Mouse (Mus musculus) neural tube, embryonic 11.5 days (tissue): Measurements from ENCODE around the gene Nucks1. TPM values are rescaled to one million over a fixed set of nuclear protein-coding genes. Genes with fewer than 3 reads are reported as not detected.

Experiments
- ATAC-seq: fragments of 200-750 bp; cut with Nextera tagmentation; 2 replicates; pipeline ENCODE4 v1.8.0; 2017; ENCODE audit warnings: moderate number of reproducible peaks, mild to moderate bottlenecking, moderate TSS enrichment, moderate library complexity; ENCODE audit not compliant: insufficient read depth, low FRiP score, low TSS enrichment
- DNase-seq: peaks from one replicate; pipeline ENCODE4 v3.0.0-alpha.2; 2015; ENCODE audit warnings: low spot score
- H3K27ac ChIP-seq: fragments of 300-500 bp; sonication (generic); 2 replicates; pipeline ENCODE4 v1.5.1; 2014; ENCODE audit warnings: low read depth, mild to moderate bottlenecking, low read length
- H3K27me3 ChIP-seq: fragments of 300-500 bp; sonication (generic); 2 replicates; pipeline ENCODE4 v1.6.1; 2014; ENCODE audit warnings: mild to moderate bottlenecking, low read length, mixed read lengths; ENCODE audit not compliant: control insufficient read depth, insufficient read depth
- H3K36me3 ChIP-seq: fragments of 300-500 bp; sonication (generic); 2 replicates; pipeline ENCODE4 v1.6.1; 2014; ENCODE audit warnings: mild to moderate bottlenecking, low read length, moderate library complexity, mixed read lengths; ENCODE audit not compliant: control insufficient read depth, insufficient read depth
- H3K4me1 ChIP-seq: fragments of 300-500 bp; sonication (generic); 2 replicates; pipeline ENCODE4 v1.6.1; 2014; ENCODE audit warnings: low read length, mixed read lengths; ENCODE audit not compliant: control insufficient read depth, insufficient read depth
- H3K4me2 ChIP-seq: fragments of 300-500 bp; sonication (generic); 2 replicates; pipeline ENCODE4 v1.6.1; 2014; ENCODE audit warnings: low read depth, mild to moderate bottlenecking, moderate library complexity
- H3K4me3 ChIP-seq: fragments of 300-500 bp; sonication (generic); 2 replicates; pipeline ENCODE4 v1.5.1; 2014; ENCODE audit warnings: low read depth, low read length
- H3K9ac ChIP-seq: fragments of 300-500 bp; sonication (generic); 2 replicates; pipeline ENCODE4 v1.6.1; 2014; ENCODE audit warnings: mild to moderate bottlenecking, low read length
- H3K9me3 ChIP-seq: fragments of 300-500 bp; sonication (generic); 2 replicates; pipeline ENCODE4 v1.6.1; 2016; ENCODE audit warnings: low read length; ENCODE audit not compliant: control insufficient read depth
- WGBS: fragments of 180-500 bp; shearing (Covaris S2); extraction: QIAGEN DNeasy Blood & Tissue Kit; methylation state at CpG from one replicate; pipeline ENCODE4 v1.1.7; 2014; 5-methylcytosine and 5-hydroxymethylcytosine counted together
- polyA plus RNA-seq: library from polyadenylated mRNA; unstranded; fragments of >200 nt; fragmentation: Nextera tagmentation; extraction: Ambion mirVana; gene quantifications from 2 replicates; pipeline ENCODE4 v1.2.1, GENCODE M21; 2014

Nucks1 gene
- polyA plus RNA-seq, 1 experiment from 2014 or later = 50.6 TPM

GRCm38 (mm10) chr1:131938811-131939210 lies 28.5 kb downstream of the Nucks1 start:
- H3K27me3 ChIP-seq = no peaks in the 10 kb centered on the region

GRCm38 (mm10) chr1:131940711-131941244 lies 30.4 kb downstream of the Nucks1 start:
- H3K9me3 ChIP-seq = no peaks in the 10 kb centered on the region
- H3K4me2 ChIP-seq = no peak overlapping the region
- H3K36me3 ChIP-seq = no peaks in the 10 kb centered on the region
- H3K4me3 ChIP-seq = no peak overlapping the region
- no peak overlapping the region for H3K9ac ChIP-seq
- H3K4me1 ChIP-seq = peaks cover 10% of the 10 kb centered on the region; the same call in 1 of the 2 replicates
- no peaks in the 10 kb centered on the region for H3K27me3 ChIP-seq
- 65% methylated on average over 2 of the region's 2 CpGs for WGBS
- no peak for ATAC-seq
- H3K27ac ChIP-seq = no peak overlapping the region
- no peak for DNase-seq

More at GRCm38 (mm10) chr1:131938811-131939210, 28.5 kb downstream of the Nucks1 start:
- Histone ChIP-seq H3K9me3 (no peaks in the 10 kb centered on the region), H3K9ac (no peak overlapping the region), H3K36me3 (no peaks in the 10 kb centered on the region), H3K4me2 (no peak overlapping the region), H3K27ac (no peak overlapping the region), H3K4me1 (peaks cover 10% of the 10 kb centered on the region; the same call in 1 of the 2 replicates), H3K4me3 (no peak overlapping the region)
- ATAC-seq (no peak), DNase-seq (no peak)
- 92% methylated on average over 1 of the region's 1 CpGs for WGBS

- no peaks in the 10 kb centered on the region for H3K27me3 ChIP-seq
- DNase-seq (no peak), ATAC-seq (no peak)
- no peaks in the 10 kb centered on the region for H3K9me3 ChIP-seq
- no peak overlapping the region for H3K27ac ChIP-seq
- no peak overlapping the region for H3K4me3 ChIP-seq
- WGBS = 96% methylated on average over 1 of the region's 1 CpGs
- no peak overlapping the region for H3K9ac ChIP-seq
- no peaks in the 10 kb centered on the region for H3K36me3 ChIP-seq
- H3K4me2 ChIP-seq = no peak overlapping the region
- peaks cover 10% of the 10 kb centered on the region; the same call in 1 of the 2 replicates for H3K4me1 ChIP-seq
Measured at GRCm38 (mm10) chr1:131941501-131941900, 31.2 kb downstream of the Nucks1 start.

GRCm38 (mm10) chr1:131942621-131943590 lies 32.6 kb downstream of the Nucks1 start:
- H3K9ac ChIP-seq = no peak overlapping the region
- no peak for ATAC-seq

GRCm38 (mm10) chr1:131945674-131946440 lies 35.5 kb downstream of the Nucks1 start:
- Histone ChIP-seq H3K4me1 (peaks cover 10% of the 10 kb centered on the region; the same call in 1 of the 2 replicates), H3K36me3 (no peaks in the 10 kb centered on the region), H3K27ac (no peak overlapping the region), H3K9me3 (no peaks in the 10 kb centered on the region), H3K4me3 (no peak overlapping the region), H3K27me3 (no peaks in the 10 kb centered on the region), H3K4me2 (no peak overlapping the region), H3K9ac (no peak overlapping the region)
- no peak for ATAC-seq
- 62% methylated on average over 10 of the region's 10 CpGs for WGBS
- DNase-seq = no peak

More at GRCm38 (mm10) chr1:131942621-131943590, 32.6 kb downstream of the Nucks1 start:
- Histone ChIP-seq H3K4me3 (no peak overlapping the region), H3K36me3 (no peaks in the 10 kb centered on the region), H3K27me3 (no peaks in the 10 kb centered on the region), H3K9me3 (no peaks in the 10 kb centered on the region), H3K4me1 (peaks cover 10% of the 10 kb centered on the region; the same call in 1 of the 2 replicates), H3K27ac (no peak overlapping the region), H3K4me2 (no peak overlapping the region)
- DNase-seq = no peak
- WGBS = 55% methylated on average over 16 of the region's 16 CpGs

- DNase-seq = no peak
- H3K9me3 ChIP-seq = no peaks in the 10 kb centered on the region
- H3K36me3 ChIP-seq = no peaks in the 10 kb centered on the region
- H3K4me1 ChIP-seq = peaks cover 10% of the 10 kb centered on the region; the same call in 1 of the 2 replicates
- WGBS = 86% methylated on average over 11 of the region's 11 CpGs
- no peak overlapping the region for H3K27ac ChIP-seq
- no peak overlapping the region for H3K9ac ChIP-seq
- no peaks in the 10 kb centered on the region for H3K27me3 ChIP-seq
- H3K4me2 ChIP-seq = no peak overlapping the region
- H3K4me3 ChIP-seq = no peak overlapping the region
- ATAC-seq = no peak
Measured at GRCm38 (mm10) chr1:131946462-131947215, 36.3 kb downstream of the Nucks1 start.

- ATAC-seq (peak; percentile 41; the same call in 1 of the 2 replicates), DNase-seq (no peak)
- Histone ChIP-seq H3K4me1 (0 out of 2 replicates have a peak, but pooled peaks cover 3% of the 10 kb centered on the region), H3K36me3 (no peaks in the 10 kb centered on the region), H3K4me2 (no peak overlapping the region), H3K27ac (no peak overlapping the region), H3K9ac (peak overlapping the region; percentile 12; the same call in 1 of the 2 replicates), H3K9me3 (no peaks in the 10 kb centered on the region), H3K4me3 (no peak overlapping the region), H3K27me3 (no peaks in the 10 kb centered on the region)
- WGBS = 38% methylated on average over 1 of the region's 1 CpGs
Measured at GRCm38 (mm10) chr1:131947997-131948525, 37.7 kb downstream of the Nucks1 start.
